Mouse (Mus musculus) heart, adult 2 months (tissue): ENCODE measurements around the gene Pkhd1.

Source experiments
- CTCF ChIP-seq: fragments of 200-600 bp; IDR thresholded peaks from 2 replicates; pipeline ENCODE4 v1.8.1; 2022; ENCODE audit warnings: antibody characterized with exemption, mild to moderate bottlenecking, moderate library complexity
- POLR2A ChIP-seq: fragments of 200-500 bp; IDR thresholded peaks from 2 replicates; pipeline ENCODE4 v1.6.1; 2011; ENCODE audit warnings: mild to moderate bottlenecking, low read depth, low read length, control low read depth; ENCODE audit not compliant: insufficient read depth

- TF ChIP-seq CTCF (peak; percentile 25), POLR2A (no peak)
Measured at GRCm38 (mm10) chr1:20306116-20306515, 311.7 kb downstream of the Pkhd1 start.
